Mouse (Mus musculus): ENCODE measurements around the gene Rapgef4. TPM values are rescaled to one million over a fixed set of nuclear protein-coding genes. Genes with fewer than 3 reads are reported as not detected.

The Rapgef4 gene
- polyA plus RNA-seq, 1 experiment from 2014 or later, result 42.9 TPM

GRCm38 (mm10) chr2:72288932-72289534, 308.0 kb downstream of the Rapgef4 start:
- peaks cover 3% of the 10 kb centered on the region; the same call in 1 of the 2 replicates for H3K4me1 ChIP-seq
- no peak overlapping the region for H3K27ac ChIP-seq
- H3K36me3 ChIP-seq (replicated peaks), result no peaks in the 10 kb centered on the region
- no peak overlapping the region for H3K4me2 ChIP-seq
- no peak for ATAC-seq (replicated peaks)
- no peak overlapping the region for H3K4me3 ChIP-seq
- no peak overlapping the region for H3K9ac ChIP-seq
- peaks cover 3% of the 10 kb centered on the region; the same call in 1 of the 2 replicates for H3K27me3 ChIP-seq (replicated peaks)
- no peaks in the 10 kb centered on the region for H3K9me3 ChIP-seq
- WGBS, result 88% methylated on average over 11 of the region's 11 CpGs

- no peak; the same call in 1 of the 2 replicates for ATAC-seq (replicated peaks)
- no peaks in the 10 kb centered on the region for H3K36me3 ChIP-seq (replicated peaks)
- no peaks in the 10 kb centered on the region for H3K9me3 ChIP-seq
- WGBS, result 77% methylated on average over 1 of the region's 1 CpGs
- no peak overlapping the region for H3K4me3 ChIP-seq
- H3K4me2 ChIP-seq, result no peak overlapping the region
- no peak overlapping the region for H3K9ac ChIP-seq
- no peak overlapping the region for H3K27ac ChIP-seq
- H3K27me3 ChIP-seq (replicated peaks), result peaks cover 3% of the 10 kb centered on the region; the same call in 1 of the 2 replicates
- 0 out of 2 replicates have a peak, but pooled peaks cover 3% of the 10 kb centered on the region for H3K4me1 ChIP-seq
Measured at GRCm38 (mm10) chr2:72291103-72291502, 310.1 kb downstream of the Rapgef4 start.

GRCm38 (mm10) chr2:72292573-72292972, 311.5 kb downstream of the Rapgef4 start:
- Histone ChIP-seq H3K9ac (no peak overlapping the region), H3K36me3 (replicated peaks) (no peaks in the 10 kb centered on the region), H3K4me1 (no peaks in the 10 kb centered on the region), H3K4me3 (no peak overlapping the region), H3K4me2 (no peak overlapping the region), H3K27ac (no peak overlapping the region), H3K27me3 (replicated peaks) (no peaks in the 10 kb centered on the region), H3K9me3 (no peaks in the 10 kb centered on the region)
- no peak for ATAC-seq (replicated peaks)
- 90% methylated on average over 8 of the region's 8 CpGs for WGBS

- no peak overlapping the region for H3K9ac ChIP-seq
- H3K36me3 ChIP-seq (replicated peaks), result no peaks in the 10 kb centered on the region
- H3K27me3 ChIP-seq (replicated peaks), result no peaks in the 10 kb centered on the region
- no peaks in the 10 kb centered on the region for H3K4me1 ChIP-seq
- no peak overlapping the region for H3K27ac ChIP-seq
- H3K4me3 ChIP-seq, result no peak overlapping the region
- H3K9me3 ChIP-seq, result no peaks in the 10 kb centered on the region
- ATAC-seq (replicated peaks), result no peak
- H3K4me2 ChIP-seq, result no peak overlapping the region
- 90% methylated on average over 6 of the region's 6 CpGs for WGBS
Measured at GRCm38 (mm10) chr2:72294994-72295393, 314.0 kb downstream of the Rapgef4 start.

GRCm38 (mm10) chr2:72296984-72297715, 316.1 kb downstream of the Rapgef4 start:
- Histone ChIP-seq H3K4me2 (no peak overlapping the region), H3K4me3 (no peak overlapping the region), H3K9ac (no peak overlapping the region), H3K9me3 (no peaks in the 10 kb centered on the region), H3K27ac (no peak overlapping the region), H3K27me3 (replicated peaks) (no peaks in the 10 kb centered on the region), H3K36me3 (replicated peaks) (no peaks in the 10 kb centered on the region), H3K4me1 (no peaks in the 10 kb centered on the region)
- no peak for ATAC-seq (replicated peaks)
- 86% methylated on average over 10 of the region's 10 CpGs for WGBS

- WGBS, result 75% methylated on average over 10 of the region's 10 CpGs
Measured at GRCm38 (mm10) chr2:72297716-72298082, 316.7 kb downstream of the Rapgef4 start.

GRCm38 (mm10) chr2:72298406-72298805, 317.4 kb downstream of the Rapgef4 start:
- WGBS, result 60% methylated on average over 4 of the region's 4 CpGs
- Histone ChIP-seq H3K27ac (no peak overlapping the region), H3K4me1 (no peaks in the 10 kb centered on the region), H3K27me3 (replicated peaks) (no peaks in the 10 kb centered on the region), H3K4me3 (no peak overlapping the region), H3K36me3 (replicated peaks) (no peaks in the 10 kb centered on the region), H3K9ac (no peak overlapping the region), H3K9me3 (no peaks in the 10 kb centered on the region), H3K4me2 (no peak overlapping the region)
- ATAC-seq (replicated peaks), result no peak

More at GRCm38 (mm10) chr2:72297716-72298082, 316.7 kb downstream of the Rapgef4 start:
- H3K9me3 ChIP-seq, result no peaks in the 10 kb centered on the region
- no peaks in the 10 kb centered on the region for H3K4me1 ChIP-seq
- no peaks in the 10 kb centered on the region for H3K27me3 ChIP-seq (replicated peaks)
- no peak overlapping the region for H3K27ac ChIP-seq
- H3K4me2 ChIP-seq, result no peak overlapping the region
- H3K9ac ChIP-seq, result no peak overlapping the region
- no peak overlapping the region for H3K4me3 ChIP-seq
- no peaks in the 10 kb centered on the region for H3K36me3 ChIP-seq (replicated peaks)
- ATAC-seq (replicated peaks), result no peak

GRCm38 (mm10) chr2:72301194-72301916, 320.3 kb downstream of the Rapgef4 start:
- Histone ChIP-seq H3K4me3 (no peak overlapping the region), H3K9me3 (no peaks in the 10 kb centered on the region), H3K27me3 (replicated peaks) (no peaks in the 10 kb centered on the region), H3K9ac (no peak overlapping the region), H3K27ac (no peak overlapping the region), H3K36me3 (replicated peaks) (no peaks in the 10 kb centered on the region), H3K4me1 (no peaks in the 10 kb centered on the region), H3K4me2 (no peak overlapping the region)
- 91% methylated on average over 9 of the region's 9 CpGs for WGBS
- ATAC-seq (replicated peaks), result no peak

GRCm38 (mm10) chr2:72305738-72306137, 324.7 kb downstream of the Rapgef4 start:
- Histone ChIP-seq H3K4me1 (no peaks in the 10 kb centered on the region), H3K4me3 (no peak overlapping the region), H3K9me3 (no peaks in the 10 kb centered on the region), H3K27me3 (replicated peaks) (no peaks in the 10 kb centered on the region), H3K4me2 (no peak overlapping the region), H3K36me3 (replicated peaks) (no peaks in the 10 kb centered on the region), H3K27ac (no peak overlapping the region), H3K9ac (no peak overlapping the region)
- WGBS, result 90% methylated on average over 7 of the region's 7 CpGs
- no peak for ATAC-seq (replicated peaks)

Other genes with a start within 250 kb of the Rapgef4 start
- gene Itga6, start 235.6 kb upstream of the Rapgef4 start, polyA plus RNA-seq (2015; fragmentation: Nextera tagmentation; extraction: Ambion mirVana), result 18.6 and 19.2 TPM in 2 replicates
- gene Pdk1, start 108.0 kb upstream of the Rapgef4 start, polyA plus RNA-seq (2015; fragmentation: Nextera tagmentation; extraction: Ambion mirVana), result 21.2 and 23.9 TPM in 2 replicates